Mouse (Mus musculus) left cerebral cortex, postnatal 10 days (tissue): ENCODE results near the gene Gse1. TPM values are rescaled to one million over a fixed set of nuclear protein-coding genes. Genes with fewer than 3 reads are reported as not detected.
"Not testable (repeated sequence)": the region's sequence is repeated elsewhere in the genome, so short reads cannot be mapped to it uniquely, and the experiment has no call there.

Source experiments
- DNase-seq, 2 experiments: peaks; one replicate each; pipeline ENCODE4 v3.0.0; 2021 to 2022; ENCODE audit warnings: low spot score in 2 of 2, mixed read lengths in 1 of 2; ENCODE audit errors: extremely low spot score in 1 of 2
- intact Hi-C: fragments of 180-260 bp; cut with DNase I; formaldehyde crosslinking; loops from one replicate; pipeline ENCODE4 v1.15.1; 2025
- total RNA-seq, 2 experiments: library from RNA; stranded (reverse); gene quantifications; 2 replicates each; pipeline ENCODE4 v1.2.3; 2021

The Gse1 gene
- total RNA-seq, 2 experiments from 2014 or later = 41.7 to 45.3 TPM

DNA sequence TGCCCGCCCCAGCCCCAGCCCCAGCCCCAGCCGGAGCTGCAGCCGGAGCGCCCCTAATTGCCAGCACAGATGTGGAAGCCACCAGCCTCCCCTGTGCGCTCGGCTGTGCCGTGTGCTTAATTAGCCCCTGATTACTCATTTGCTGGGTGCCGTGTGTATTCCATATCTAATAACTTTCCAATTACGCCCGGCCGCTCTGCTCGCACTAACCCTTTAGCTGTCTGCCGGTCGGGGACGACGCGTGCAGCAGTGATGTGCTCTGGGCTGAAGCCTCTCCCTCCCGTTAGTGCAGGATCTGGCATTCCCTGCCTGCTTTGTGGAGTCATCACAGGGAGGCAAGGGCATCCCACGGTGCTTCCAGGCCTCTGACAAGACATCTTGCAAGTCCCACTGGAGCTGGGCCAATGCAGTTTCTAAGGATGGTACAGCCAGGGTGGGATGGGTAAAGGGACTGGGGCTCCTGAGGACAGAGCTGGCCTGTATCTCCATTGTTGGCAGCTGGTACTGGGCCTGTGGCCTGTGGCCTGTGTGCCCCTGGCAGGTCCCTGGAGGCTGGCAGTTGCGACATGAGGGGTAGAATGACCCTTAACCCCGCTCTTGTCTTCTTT, 119.6 kb downstream of the Gse1 start:
- intact Hi-C loops = no loop called here

DNA sequence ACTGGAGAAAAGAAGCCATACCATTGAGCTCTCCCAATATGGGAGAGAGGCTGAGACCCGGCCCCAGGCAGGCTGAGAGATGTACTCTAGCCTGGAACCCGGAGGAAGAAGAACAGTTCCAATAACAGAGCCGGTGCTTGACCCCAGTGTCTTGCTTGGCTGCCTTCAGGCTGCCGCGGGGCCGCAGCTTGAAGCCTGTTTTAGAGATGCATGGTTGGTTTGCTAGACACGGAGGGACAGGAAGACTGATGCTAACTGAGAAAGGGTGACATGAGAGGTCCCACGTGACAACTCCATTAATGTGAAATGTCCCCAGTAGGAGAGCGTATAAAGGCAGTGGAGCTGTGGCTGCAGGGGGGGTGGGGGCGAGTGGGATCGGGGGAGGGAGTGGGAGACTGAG, 120.7 kb downstream of the Gse1 start:
- no peak for DNase-seq
- intact Hi-C loops = no loop called here

More for the DNA sequence above, 119.6 kb downstream of the Gse1 start:
- no peak for DNase-seq

DNA sequence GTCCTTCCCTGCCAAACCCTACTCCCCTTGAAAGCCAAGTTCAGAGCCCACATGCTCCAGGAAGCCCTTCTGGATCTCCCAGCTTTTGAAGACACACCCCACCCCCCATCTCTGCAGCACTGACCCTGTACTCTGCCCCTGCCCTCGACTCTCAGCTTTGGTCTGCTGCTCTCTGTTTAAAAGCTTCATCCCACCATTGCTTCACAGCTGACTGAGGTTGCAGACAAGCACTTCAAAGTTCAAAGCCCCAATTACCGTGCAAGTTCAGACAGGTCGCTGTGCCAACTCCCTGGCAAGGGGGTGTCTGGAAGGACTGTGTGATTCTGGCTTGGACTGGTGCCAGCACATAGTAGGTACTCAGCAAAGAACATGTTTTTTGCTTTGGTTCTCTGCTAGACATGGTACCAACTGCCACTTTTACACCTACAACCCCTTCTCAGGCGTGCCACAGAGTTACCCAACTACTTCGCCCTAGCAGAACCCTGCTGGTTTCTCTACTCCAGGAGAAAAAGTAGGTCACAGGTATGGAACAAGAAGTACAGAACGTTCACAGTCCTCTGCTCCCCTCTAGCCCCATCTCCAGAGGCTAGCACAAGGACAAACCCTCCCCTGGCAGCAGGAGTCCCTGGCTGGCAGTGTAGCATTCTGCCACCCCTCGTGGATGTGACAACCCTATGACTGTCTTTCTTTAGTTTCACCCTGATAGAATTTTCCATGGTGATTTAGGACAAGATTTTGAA, 123.2 kb downstream of the Gse1 start:
- no peak for DNase-seq
- intact Hi-C loops = no loop called here

DNA sequence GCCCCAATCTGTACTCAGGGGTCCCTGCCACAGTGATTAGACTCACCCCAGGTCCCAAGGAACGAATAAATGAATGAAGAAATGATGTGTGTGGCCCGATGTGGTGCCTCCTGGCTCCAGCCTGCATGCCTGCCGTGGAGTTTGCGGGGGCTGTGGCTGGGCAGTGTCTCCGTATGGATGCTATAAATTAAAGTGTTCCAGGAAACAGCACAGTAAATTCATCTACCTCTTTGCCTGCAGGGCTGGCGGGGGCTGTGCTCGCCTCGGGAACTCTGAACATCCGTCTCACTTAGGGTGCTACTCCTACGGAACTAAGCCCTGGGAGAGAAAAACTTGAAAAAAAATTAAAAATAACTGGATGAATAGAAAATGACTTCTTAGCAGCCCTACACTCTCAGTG, 123.8 kb downstream of the Gse1 start:
- intact Hi-C loops = no loop called here
- no peak for DNase-seq

DNA sequence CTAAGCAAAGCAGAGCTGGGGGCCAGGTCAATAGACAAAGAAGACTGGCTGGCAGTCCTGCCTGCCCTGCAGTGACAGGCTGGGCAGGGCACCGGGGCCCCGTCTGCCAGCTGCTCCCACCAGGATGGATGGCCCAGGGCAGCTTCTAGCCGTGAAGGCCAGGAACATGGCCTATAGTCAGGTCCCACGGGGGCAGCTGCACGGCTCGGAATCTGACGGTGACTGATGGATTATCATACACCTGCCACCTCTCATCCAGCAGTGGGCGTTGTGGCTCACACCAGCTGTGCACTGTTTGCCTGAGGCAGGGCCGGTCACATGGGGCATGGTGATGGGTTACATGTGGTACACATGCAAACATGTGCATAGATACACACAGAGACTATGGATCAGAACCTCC, 127.8 kb downstream of the Gse1 start:
- DNase-seq = no peak
- intact Hi-C loops = no loop called here

DNA sequence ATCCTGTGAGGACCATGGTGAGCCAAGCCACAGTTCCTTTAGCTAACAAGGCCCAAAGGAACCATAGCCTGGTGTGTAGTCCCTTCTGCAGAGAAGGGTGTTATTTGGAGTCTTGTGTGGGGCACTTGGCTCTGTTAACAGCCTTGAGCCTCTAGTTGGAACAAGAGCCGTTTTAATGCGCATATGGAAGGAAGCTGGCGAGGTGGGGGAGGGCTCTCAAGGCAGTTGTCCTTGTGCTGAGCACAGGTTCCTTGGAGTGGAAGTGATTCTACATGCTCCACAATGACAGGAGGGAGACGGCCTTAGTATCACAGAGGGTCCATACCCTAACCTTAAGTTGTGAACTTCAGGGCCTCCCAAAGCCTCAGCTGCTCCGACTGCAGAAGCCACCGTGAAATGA, 129.2 kb downstream of the Gse1 start:
- intact Hi-C loops = no loop called here
- no peak for DNase-seq

- intact Hi-C loops = no loop called here
- peak in 1 of 2 experiments; percentile 61 for DNase-seq
Measured at GRCm38 (mm10) chr8:120361301-120361700, 133.0 kb downstream of the Gse1 start.

DNA sequence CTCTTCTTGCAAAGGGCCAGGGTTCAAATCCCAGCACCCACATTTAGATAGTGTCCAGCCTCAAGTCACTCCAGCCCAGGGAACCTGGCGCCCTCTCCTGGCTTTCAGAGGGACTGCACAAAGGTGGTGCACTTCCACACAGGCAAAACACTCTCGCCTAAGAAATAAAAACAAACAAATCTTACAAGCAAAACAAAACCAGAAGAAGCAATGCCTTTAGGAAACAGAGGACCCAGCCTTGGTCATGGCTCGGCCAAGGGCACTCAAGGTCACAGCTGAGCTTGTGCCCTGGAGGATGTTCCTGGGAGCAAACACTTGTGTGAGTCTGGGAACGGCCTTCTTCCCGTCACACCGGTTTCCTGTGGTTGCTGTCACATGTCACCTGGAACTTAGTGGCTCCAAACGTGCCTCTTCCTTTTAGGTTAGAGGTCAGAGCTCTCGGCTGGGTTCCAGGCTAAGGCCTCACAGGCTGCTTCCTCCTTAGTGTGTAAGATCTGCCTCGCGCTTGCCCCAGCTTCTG, 135.4 kb downstream of the Gse1 start:
- peak in 1 of 2 experiments; percentile 81 for DNase-seq
- intact Hi-C loops = no loop called here

GRCm38 (mm10) chr8:120364093-120364725, 136.0 kb downstream of the Gse1 start:
- intact Hi-C loops = no loop called here
- DNase-seq = peak in 1 of 2 experiments; percentile 71

- intact Hi-C loops = no loop called here
- no peak for DNase-seq
Measured at GRCm38 (mm10) chr8:120366840-120367239, 138.6 kb downstream of the Gse1 start.

DNA sequence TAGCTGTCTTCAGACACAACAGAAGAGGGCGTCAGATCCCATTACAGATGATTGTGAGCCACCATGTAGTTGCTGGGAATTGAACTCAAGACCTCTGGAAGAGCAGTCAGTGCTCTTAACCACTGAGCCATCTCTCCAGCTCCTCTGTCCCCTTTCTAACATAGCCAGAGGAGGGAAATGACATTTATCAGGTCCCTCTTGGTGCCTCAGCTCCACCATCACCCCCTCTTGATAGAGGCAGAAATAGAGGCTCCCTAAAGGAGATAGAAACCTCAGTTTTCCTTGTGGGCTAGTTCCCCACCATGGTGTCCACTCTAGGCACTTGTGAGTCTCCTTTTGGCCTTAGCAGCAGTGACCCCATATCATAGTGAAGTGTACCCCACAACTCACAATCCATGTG, 139.9 kb downstream of the Gse1 start:
- DNase-seq, intact Hi-C loops: not testable (repeated sequence)

GRCm38 (mm10) chr8:120368814-120369649, 140.8 kb downstream of the Gse1 start:
- DNase-seq = peak; percentile 73 to 93
- intact Hi-C loops = no loop called here

DNA sequence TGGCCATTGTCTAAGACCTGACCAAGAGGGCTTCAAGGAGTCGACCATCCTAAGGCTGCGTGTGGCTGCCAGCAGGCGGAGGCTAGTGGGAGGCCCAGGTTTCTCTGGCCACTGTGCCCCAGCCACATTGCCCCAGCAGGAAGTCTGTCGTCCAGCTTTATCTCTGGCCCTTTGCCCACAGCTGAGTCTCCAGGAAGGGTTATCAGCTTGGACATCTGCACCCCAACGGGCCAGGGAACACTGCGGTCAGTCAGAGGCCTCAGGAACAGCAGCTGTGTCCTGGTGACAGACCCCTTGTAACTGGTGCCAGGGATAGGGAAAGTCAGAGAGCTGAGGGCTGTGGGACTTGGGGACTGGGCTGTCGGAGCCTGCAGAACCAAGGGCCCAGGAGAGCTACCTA, 141.7 kb downstream of the Gse1 start:
- intact Hi-C loops = no loop called here
- DNase-seq = peak; percentile 36 to 70

DNA sequence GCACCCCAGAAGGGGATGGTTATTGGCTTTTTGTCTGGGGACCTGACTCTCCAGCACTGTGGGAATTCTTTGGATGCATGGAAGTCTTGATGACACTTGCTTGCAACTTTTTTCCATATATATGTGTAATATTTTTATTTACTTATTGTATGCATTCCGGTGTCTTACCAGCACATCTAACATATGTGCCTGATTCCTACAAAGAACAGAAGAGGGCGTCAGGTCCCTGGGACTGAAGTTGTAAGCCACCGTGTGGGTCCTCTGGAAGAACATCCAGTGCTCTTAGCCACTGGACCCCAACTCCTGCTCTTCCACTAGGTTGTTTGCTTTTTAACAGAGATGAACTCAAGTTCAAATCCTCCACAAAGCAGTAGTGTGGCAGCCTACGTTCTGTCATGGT, 142.2 kb downstream of the Gse1 start:
- DNase-seq = no peak
- intact Hi-C loops = no loop called here

- intact Hi-C loops = no loop called here
- DNase-seq = no peak
Measured at GRCm38 (mm10) chr8:120371146-120371545, 142.9 kb downstream of the Gse1 start.

DNA sequence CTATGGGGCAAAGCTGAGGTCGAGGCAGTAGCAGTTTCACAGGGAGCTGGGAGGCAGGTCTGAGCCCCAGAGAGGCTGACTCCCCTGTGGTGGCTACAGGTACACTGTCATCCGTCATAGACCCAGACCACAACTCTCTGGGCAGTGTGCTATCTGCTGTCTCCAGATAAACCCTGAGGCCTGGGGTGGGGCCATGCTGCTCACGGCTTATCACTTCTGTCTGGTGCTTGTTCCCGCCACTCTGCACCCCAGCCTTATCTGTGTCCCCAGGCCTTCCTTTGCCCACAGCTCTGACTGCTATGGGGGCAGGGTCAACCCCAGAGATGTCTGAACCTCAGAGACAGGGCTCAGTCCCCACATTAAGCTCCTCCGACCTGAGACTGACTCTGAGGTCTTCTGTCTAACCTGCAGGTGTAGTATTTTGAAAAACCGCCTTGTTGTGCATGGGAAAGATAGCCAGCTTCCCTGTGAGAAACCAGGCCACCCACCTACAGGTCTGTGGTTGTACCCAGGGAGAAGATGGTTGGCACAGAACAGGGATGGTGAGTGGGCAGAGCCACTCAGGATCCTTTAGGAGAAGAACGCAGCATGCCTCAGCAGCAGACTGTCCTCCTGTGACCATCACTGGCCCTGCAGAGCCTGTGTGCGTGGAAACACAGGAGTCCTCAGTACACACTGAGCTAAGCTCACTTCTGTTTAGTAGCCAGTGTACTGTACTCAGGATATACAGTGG, 143.6 kb downstream of the Gse1 start:
- intact Hi-C loops = no loop called here

GRCm38 (mm10) chr8:120372684-120373083, 144.4 kb downstream of the Gse1 start:
- intact Hi-C loops = no loop called here
- no peak for DNase-seq

More for the DNA sequence above, 143.6 kb downstream of the Gse1 start:
- no peak for DNase-seq

- DNase-seq = no peak
- intact Hi-C loops = no loop called here
Measured at GRCm38 (mm10) chr8:120373621-120374020, 145.4 kb downstream of the Gse1 start.
